Mouse (Mus musculus): ENCODE results near the gene Morc3.
A peak's percentile ranks its signal among the peaks of the same experiment; 100 is the strongest.

The Morc3 gene

GRCm38 (mm10) chr16:93884086-93884721, 52.3 kb downstream of the Morc3 start:
- peak; percentile 31 for DNase-seq (ENCODE audit: low read depth)

DNA sequence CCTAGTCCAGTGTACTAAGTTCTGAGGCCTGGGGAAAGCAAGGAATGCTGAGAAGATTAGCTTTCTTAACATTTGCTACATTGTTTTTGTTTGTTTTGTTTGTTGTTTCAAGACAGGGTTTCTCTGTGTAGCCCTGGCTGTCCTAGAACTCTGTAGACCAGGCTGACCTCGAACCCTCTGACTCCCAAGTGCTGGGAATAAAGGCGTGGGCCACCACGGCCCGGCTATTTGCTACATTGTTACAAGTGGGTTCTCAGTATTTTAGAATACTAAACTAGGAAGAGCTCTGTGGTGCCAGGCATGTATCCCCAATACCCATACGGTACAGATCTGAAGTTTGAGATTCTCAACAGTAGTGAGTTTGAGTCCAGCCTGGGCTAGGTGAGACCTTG, 52.8 kb downstream of the Morc3 start:
- no peak for DNase-seq (ENCODE audit: low read depth)

DNA sequence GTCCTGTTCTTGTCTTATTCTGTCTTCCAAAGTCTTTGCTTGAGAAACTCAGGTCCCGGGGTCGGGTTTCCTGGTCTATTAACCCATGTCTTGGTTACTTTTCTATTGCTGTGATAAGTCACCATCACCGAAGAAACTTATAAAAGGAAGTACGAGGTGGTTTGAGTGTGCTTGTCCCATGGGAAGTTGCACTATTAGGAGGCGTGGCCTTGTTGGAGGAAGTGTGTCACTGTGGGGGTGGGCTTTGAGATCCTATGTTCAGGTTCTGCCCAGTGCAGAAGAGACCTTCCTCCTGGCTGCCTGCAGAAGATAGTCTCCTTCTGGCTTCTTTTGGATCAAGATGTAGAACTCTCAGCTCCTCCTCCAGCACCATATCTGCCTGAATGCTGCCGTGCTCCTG, 56.6 kb downstream of the Morc3 start:
- no peak for DNase-seq (ENCODE audit: low read depth)

DNA sequence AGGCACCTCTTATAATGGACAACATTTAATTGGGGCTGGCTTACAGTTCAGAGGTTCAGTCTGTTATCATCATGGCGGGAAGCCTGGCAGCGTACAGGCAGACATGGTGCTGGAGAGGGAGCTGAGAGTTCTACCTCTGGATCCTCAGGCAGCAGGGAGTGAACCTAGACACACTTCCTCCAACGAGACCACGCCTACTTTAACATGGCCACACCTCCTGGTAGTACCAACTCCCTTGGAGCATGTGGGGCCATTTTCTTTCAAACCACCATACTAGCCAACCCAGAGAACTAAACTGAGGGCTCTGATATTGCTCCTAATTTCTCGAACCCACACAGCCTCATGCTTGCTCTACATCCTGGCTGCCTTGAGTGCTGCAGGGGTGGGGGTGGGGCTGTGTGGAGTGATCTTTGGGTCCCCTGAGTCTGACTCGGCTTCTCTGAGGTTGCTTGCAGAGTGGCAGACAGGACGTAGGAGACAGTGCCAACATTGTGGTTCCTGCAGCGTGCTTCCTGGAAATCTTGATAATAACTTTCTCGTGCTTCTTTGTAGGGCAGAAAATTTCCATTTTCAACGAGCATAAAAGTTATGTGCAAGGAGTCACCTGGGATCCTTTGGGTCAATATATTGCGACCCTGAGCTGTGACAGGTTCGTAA, 59.2 kb downstream of the Morc3 start:
- DNase-seq (ENCODE audit: low read depth), result no peak

GRCm38 (mm10) chr16:93893285-93893684, 61.4 kb downstream of the Morc3 start:
- no peak for DNase-seq (ENCODE audit: low read depth)

DNA sequence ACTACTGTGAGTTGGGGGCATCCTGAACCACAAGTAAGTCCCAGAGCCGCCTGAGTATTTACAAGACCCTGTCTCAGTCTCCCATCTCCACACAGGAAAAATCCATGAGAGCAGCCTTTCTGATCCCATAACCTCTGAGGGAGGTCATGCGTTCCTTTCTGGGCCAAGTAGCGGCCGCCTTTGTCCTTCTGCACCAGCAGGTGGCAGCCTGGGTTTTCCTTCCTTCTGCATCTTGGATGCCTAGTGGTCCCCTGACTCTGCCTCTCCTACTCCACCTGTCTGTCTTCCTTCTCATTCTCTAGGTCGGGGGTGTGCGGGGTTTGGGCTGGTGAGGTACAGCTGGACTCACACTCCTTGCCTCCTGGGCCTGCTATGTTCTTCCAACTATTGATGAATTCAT, 71.1 kb downstream of the Morc3 start:
- peak; percentile 38 for DNase-seq (ENCODE audit: low read depth)

GRCm38 (mm10) chr16:93906156-93907014, 74.5 kb downstream of the Morc3 start:
- DNase-seq (ENCODE audit: low read depth), result peak; percentile 85

- no peak for DNase-seq (ENCODE audit: low read depth)
Measured at GRCm38 (mm10) chr16:93907761-93908160, 75.8 kb downstream of the Morc3 start.

GRCm38 (mm10) chr16:93908196-93908595, 76.3 kb downstream of the Morc3 start:
- DNase-seq (ENCODE audit: low read depth), result no peak

GRCm38 (mm10) chr16:93909936-93910335, 78.0 kb downstream of the Morc3 start:
- DNase-seq (ENCODE audit: low read depth), result peak; percentile 44

GRCm38 (mm10) chr16:93910735-93911665, 79.1 kb downstream of the Morc3 start:
- no peak for DNase-seq (ENCODE audit: low read depth)

DNA sequence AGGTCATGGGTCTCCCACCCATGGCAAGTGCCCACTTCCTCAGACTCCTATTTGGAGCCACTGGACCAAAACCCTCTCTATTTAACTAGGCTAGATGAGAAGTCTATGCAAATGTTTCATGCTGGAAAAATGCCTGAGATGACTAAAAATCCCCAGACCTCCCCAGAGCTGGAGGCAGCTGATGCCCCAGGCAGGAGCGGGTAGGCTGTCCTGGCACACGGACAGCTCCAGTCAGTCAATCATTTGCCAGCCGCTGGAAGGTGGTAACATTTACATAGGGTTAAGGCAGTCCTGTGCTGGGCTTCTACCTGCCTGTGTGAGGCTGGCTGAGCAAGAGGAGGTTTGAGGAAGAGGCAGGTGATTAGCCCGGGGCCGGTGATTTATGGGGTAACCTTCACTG, 80.2 kb downstream of the Morc3 start:
- peak; percentile 90 for DNase-seq (ENCODE audit: low read depth)

DNA sequence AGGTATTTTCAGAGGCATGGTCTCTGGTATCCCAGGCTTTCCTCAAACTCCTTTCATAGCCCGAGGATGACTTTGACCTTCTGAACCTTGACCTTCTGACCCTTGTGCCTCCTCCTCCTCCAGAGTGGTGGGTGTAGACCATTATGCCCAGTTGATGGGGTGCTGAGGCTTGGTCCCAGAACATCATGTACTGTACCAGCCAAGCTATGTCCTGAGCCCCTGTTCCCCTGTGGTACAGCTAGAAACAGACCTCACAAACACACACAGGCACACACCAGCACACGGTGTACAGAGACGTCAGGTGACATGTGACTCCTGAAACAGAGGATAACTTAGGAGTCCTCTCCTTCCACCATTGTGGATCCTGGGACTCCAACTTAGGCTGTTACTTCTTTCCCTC, 80.9 kb downstream of the Morc3 start:
- no peak for DNase-seq (ENCODE audit: low read depth)

GRCm38 (mm10) chr16:93913881-93914576, 82.1 kb downstream of the Morc3 start:
- DNase-seq (ENCODE audit: low read depth), result peak; percentile 95

GRCm38 (mm10) chr16:93915338-93915849, 83.5 kb downstream of the Morc3 start:
- DNase-seq (ENCODE audit: low read depth), result peak; percentile 76

DNA sequence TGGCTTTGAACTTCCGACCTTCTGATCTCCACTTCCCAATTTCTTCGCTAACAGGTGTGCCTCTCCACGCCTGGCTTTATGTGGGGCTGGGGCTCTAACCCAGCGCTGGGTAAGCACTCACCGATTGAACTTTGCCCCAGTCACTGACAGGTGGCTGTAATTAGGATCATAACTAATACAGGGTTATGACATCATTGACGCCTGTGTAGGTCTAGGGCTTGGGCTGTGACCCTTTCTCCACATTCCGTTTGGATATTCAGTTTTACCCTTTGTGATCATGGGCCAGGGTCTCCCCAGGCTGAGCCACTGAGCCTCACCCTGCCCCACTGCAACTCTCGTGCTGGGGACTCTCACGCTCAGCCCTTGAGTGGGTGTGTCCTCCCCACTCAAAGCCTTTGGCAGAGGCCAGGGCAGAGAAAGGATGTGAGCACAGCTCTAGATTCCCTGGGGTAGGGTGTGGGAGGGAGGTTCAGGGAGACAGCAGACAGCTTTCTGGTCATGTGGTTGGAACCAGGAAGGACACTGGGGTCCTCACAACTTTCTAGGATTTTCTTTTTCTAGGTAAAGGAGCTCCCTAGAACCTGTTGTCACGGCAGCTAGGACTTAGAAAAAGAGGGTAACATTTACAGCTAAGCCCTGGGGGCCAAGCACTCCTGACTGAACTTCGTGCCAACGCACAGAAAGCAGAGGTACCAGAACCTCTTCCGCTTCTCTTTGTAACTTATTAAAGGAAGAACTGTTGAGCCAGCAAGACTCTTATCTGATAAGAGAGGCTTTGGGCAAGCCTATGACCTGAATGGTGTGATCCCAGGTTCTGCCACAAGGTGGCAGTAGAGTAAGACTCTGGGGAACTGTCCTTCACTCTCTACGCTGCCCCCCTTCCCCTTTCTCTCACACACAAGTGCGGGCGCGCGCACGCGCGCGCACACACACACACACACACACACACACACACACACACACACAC, 86.1 kb downstream of the Morc3 start:
- peak; percentile 91 for DNase-seq (ENCODE audit: low read depth)

DNA sequence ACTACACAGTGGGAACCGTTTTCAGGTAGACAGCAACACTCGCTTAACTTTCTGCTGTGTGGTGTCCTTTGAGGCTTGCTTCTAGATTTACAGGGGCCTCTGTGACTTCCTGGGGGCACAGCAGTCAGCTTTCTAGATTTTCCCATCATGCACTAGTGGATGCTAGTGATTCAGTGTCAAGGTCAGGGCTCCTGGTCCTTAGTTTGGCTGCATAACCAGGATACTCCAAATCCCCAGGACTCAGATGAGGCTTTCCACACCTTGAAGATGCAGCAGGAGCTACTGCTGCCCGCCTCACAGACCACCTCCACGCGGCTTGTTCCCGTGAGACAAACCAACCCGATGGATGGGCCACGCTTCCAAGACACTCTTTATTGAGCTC, 86.7 kb downstream of the Morc3 start:
- peak; percentile 10 for DNase-seq (ENCODE audit: low read depth)

DNA sequence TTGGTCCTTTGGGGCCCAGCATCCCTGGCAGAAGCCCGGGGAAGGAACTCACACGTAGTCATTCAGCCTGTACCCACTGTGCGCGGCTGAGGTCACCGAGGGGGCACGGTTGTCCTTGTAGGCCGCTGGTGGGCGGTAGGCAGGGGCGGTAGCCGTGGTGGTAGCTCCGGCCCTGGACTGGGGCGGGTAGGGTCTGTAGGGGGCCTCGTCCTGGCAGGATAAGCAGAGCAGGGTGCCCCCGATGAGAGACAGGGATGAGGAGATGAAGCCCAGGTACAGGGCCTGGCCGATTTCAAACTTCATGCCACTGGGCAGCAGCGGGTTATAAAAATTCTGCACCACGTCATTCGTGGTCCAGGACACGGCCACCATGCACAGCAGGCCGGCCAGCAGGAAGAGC, 87.3 kb downstream of the Morc3 start:
- DNase-seq (ENCODE audit: low read depth), result no peak

DNA sequence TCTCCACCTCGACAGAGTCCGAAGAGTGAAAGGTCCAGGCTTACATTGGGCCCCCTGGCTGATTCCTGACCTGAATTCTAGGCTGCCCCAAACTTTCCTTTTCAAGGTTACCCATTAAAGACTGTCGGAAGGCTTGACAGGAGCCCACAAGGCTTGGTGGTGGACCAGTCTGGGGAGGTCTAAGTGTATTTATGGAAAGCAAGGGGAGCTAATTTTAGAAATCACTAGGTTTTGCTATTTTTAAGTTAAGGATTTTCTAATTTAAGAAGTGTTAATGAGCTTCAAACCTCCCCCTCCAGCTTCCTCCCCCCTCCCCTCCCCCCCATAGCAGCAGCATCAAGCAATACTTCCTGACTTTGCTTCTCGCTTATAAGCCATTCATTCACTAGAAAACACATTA, 88.8 kb downstream of the Morc3 start:
- DNase-seq (ENCODE audit: low read depth), result no peak

- DNase-seq (ENCODE audit: low read depth), result no peak
Measured at GRCm38 (mm10) chr16:93922835-93923389, 91.0 kb downstream of the Morc3 start.

Data from NIH3T3 (cell line).